Mouse (Mus musculus) kidney, postnatal 14 days (tissue): ENCODE results near the gene Fbxo40.

Source experiments
- DNase-seq: peaks from one replicate; pipeline ENCODE4 v3.0.0; 2022; ENCODE audit warnings: mixed read lengths

Fbxo40 gene

GRCm38 (mm10) chr16:36921067-36921613, 69.1 kb downstream of the Fbxo40 start:
- DNase-seq, result no peak

GRCm38 (mm10) chr16:36920410-36920809, 69.9 kb downstream of the Fbxo40 start:
- no peak for DNase-seq

DNA sequence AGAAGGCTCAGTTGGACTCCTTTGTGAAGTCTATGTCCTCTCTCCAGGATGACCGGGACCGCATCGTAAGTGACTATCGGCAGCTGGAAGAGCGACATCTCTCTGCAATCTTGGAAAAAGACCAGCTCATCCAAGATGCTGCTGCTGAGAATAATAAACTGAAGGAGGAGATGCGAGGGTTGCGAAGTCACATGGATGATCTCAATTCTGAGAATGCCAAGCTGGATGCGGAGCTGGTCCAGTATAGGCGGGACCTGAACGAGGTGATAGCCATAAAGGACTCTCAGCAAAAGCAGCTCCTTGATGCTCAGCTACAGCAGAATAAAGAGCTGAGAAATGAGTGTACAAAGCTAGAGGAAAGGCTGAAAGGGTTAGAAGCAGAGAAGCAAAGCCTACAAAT, 71.8 kb downstream of the Fbxo40 start:
- no peak for DNase-seq

DNA sequence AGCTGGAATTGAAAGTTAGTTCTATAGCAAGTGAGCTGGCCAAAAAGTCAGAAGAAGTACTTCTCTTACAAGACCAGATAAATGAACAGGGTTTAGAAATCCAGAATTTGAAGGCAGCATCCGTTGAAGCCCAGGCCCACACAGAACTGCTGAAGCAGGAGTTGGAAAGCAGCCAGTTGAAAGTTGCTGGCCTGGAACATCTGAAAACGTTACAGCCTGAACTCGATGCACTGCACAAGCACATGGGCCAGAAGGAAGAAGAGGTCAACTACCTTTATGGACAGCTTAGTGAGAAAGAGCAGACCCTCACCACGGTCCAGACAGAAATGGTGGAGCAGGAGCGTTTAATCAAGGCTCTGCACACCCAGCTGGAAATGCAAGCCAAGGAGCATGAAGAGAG, 76.1 kb downstream of the Fbxo40 start:
- DNase-seq, result peak; percentile 77
